Mouse (Mus musculus): ENCODE results near the gene Rasgrp2.

Rasgrp2 gene

GRCm38 (mm10) chr19:6427653-6428434 lies 28.7 kb downstream of the Rasgrp2 start:
- no peak for DNase-seq (ENCODE audit: low spot score)

- no peak for DNase-seq (ENCODE audit: low spot score)
Observed at GRCm38 (mm10) chr19:6428501-6429200, 29.5 kb downstream of the Rasgrp2 start.

- no peak for DNase-seq (ENCODE audit: low spot score)
Observed at GRCm38 (mm10) chr19:6443016-6443415, 43.9 kb downstream of the Rasgrp2 start.

GRCm38 (mm10) chr19:6445761-6446423 lies 46.8 kb downstream of the Rasgrp2 start:
- no peak for DNase-seq (ENCODE audit: low spot score)

GRCm38 (mm10) chr19:6446736-6447437 lies 47.7 kb downstream of the Rasgrp2 start:
- DNase-seq (ENCODE audit: low spot score): no peak

GRCm38 (mm10) chr19:6448752-6449151 lies 49.6 kb downstream of the Rasgrp2 start:
- peak; percentile 44 for DNase-seq (ENCODE audit: low spot score)

GRCm38 (mm10) chr19:6449841-6450240 lies 50.7 kb downstream of the Rasgrp2 start:
- DNase-seq (ENCODE audit: low spot score): no peak

GRCm38 (mm10) chr19:6452030-6452494 lies 52.9 kb downstream of the Rasgrp2 start:
- DNase-seq (ENCODE audit: low spot score): peak; percentile 43

GRCm38 (mm10) chr19:6452672-6453310 lies 53.7 kb downstream of the Rasgrp2 start:
- DNase-seq (ENCODE audit: low spot score): no peak

- DNase-seq (ENCODE audit: low spot score): no peak
Observed at GRCm38 (mm10) chr19:6453349-6453748, 54.2 kb downstream of the Rasgrp2 start.

GRCm38 (mm10) chr19:6454041-6454720 lies 55.0 kb downstream of the Rasgrp2 start:
- no peak for DNase-seq (ENCODE audit: low spot score)

GRCm38 (mm10) chr19:6459504-6459903 lies 60.4 kb downstream of the Rasgrp2 start:
- DNase-seq (ENCODE audit: low spot score): no peak

GRCm38 (mm10) chr19:6462841-6463240 lies 63.7 kb downstream of the Rasgrp2 start:
- no peak for DNase-seq (ENCODE audit: low spot score)

GRCm38 (mm10) chr19:6464306-6465071 lies 65.3 kb downstream of the Rasgrp2 start:
- no peak for DNase-seq (ENCODE audit: low spot score)
